Comparison of ENCODE assay signal across 15 mouse cellular contexts in genomic region chr2:131139886-131140532, GRCm38 (mm10). TPM values are rescaled to one million over a fixed set of nuclear protein-coding genes. Genes with fewer than 3 reads are reported as not detected.
DNase-seq lines count a peak whose midpoint lies in the region; ATAC-seq and TF ChIP-seq lines count a peak whose summit lies in the region.
"Had no signal": no experiment of that assay in that cellular context is flagged by ENCODE, and none has a peak within 500 bp of the region (broad histone marks: within the 10 kb centered on the region; RNA-seq: fewer than 3 reads in every experiment).

No protein-coding gene starts in this region.

- no peaks in the 10 kb centered on the region for H3K9me3 ChIP-seq in hindbrain, embryonic 15.5 days
- no peaks in the 10 kb centered on the region for H3K9me3 ChIP-seq in hindbrain, embryonic 12.5 days (replicated peaks)
- no peaks in the 10 kb centered on the region for H3K9me3 ChIP-seq in heart, postnatal 0 days (replicated peaks; ENCODE audit: control insufficient read depth, low read length)
- H3K9me3 ChIP-seq in forebrain, embryonic 16.5 days (ENCODE audit: control insufficient read depth, low read length), result no peaks in the 10 kb centered on the region
- H3K9me3 ChIP-seq: neural tube, embryonic 13.5 days had no signal

- H3K27me3 ChIP-seq in hindbrain, embryonic 15.5 days, result no peaks in the 10 kb centered on the region
- H3K27me3 ChIP-seq in hindbrain, embryonic 12.5 days, result no peaks in the 10 kb centered on the region
- no peaks in the 10 kb centered on the region for H3K27me3 ChIP-seq in heart, postnatal 0 days (ENCODE audit: control insufficient read depth, insufficient read depth, low read length)
- H3K27me3 ChIP-seq in forebrain, embryonic 16.5 days (replicated peaks; ENCODE audit: control insufficient read depth, insufficient read depth, low read length), result no peaks in the 10 kb centered on the region
- H3K27me3 ChIP-seq: neural tube, embryonic 13.5 days had no signal

- TF ChIP-seq EP300 in heart, postnatal 0 days (IDR thresholded peaks at IDR 0.05; ENCODE audit: low read depth), result no peak

- ATAC-seq in hindbrain, embryonic 15.5 days (ENCODE audit: low FRiP score, low read depth), result no peak
- no peak for ATAC-seq in hindbrain, embryonic 12.5 days (ENCODE audit: low FRiP score)
- ATAC-seq in heart, postnatal 0 days (ENCODE audit: insufficient read depth, low read depth), result peak; percentile 42
- no peak for ATAC-seq in forebrain, embryonic 16.5 days
- ATAC-seq: inflammation-experienced regulatory T-cells, adult 6 months had no signal

- H3K4me2 ChIP-seq in hindbrain, embryonic 15.5 days, result no peak overlapping the region
- no peak overlapping the region for H3K4me2 ChIP-seq in hindbrain, embryonic 12.5 days (replicated peaks)
- H3K4me2 ChIP-seq in heart, postnatal 0 days (ENCODE audit: low read depth, low read length), result no peak overlapping the region
- no peak overlapping the region for H3K4me2 ChIP-seq in forebrain, embryonic 16.5 days (ENCODE audit: low read length)
- H3K4me2 ChIP-seq: neural tube, embryonic 13.5 days had no signal

- no peaks in the 10 kb centered on the region for H3K4me1 ChIP-seq in hindbrain, embryonic 15.5 days (replicated peaks)
- H3K4me1 ChIP-seq in hindbrain, embryonic 12.5 days, result peaks cover 5% of the 10 kb centered on the region; the same call in 1 of the 2 replicates
- H3K4me1 ChIP-seq in heart, postnatal 0 days (ENCODE audit: control insufficient read depth, insufficient read depth), result peaks cover 27% of the 10 kb centered on the region
- no peaks in the 10 kb centered on the region for H3K4me1 ChIP-seq in forebrain, embryonic 16.5 days (replicated peaks; ENCODE audit: control insufficient read depth, insufficient read depth, low read length)

- H3K36me3 ChIP-seq in hindbrain, embryonic 15.5 days, result peaks cover 13% of the 10 kb centered on the region
- H3K36me3 ChIP-seq in hindbrain, embryonic 12.5 days, result peaks cover 20% of the 10 kb centered on the region
- peaks cover 27% of the 10 kb centered on the region for H3K36me3 ChIP-seq in heart, postnatal 0 days (replicated peaks; ENCODE audit: control insufficient read depth, insufficient read depth, low read length)
- 0 out of 2 replicates have a peak, but pooled peaks cover 4% of the 10 kb centered on the region for H3K36me3 ChIP-seq in forebrain, embryonic 16.5 days (ENCODE audit: control insufficient read depth, insufficient read depth)

- 0 out of 2 replicates have a peak overlapping the region, but pooled peaks have one; percentile 3 for H3K27ac ChIP-seq in hindbrain, embryonic 15.5 days (replicated peaks)
- no peak overlapping the region for H3K27ac ChIP-seq in hindbrain, embryonic 12.5 days
- peak overlapping the region; percentile 83 for H3K27ac ChIP-seq in heart, postnatal 0 days (ENCODE audit: low read depth)
- no peak overlapping the region for H3K27ac ChIP-seq in forebrain, embryonic 16.5 days (ENCODE audit: low read length)
- H3K27ac ChIP-seq: neural tube, embryonic 13.5 days had no signal

- no peak for TF ChIP-seq CTCF in heart, postnatal 0 days (IDR thresholded peaks at IDR 0.05; ENCODE audit: low read depth)

- WGBS in hindbrain, embryonic 15.5 days, result 57% methylated on average over 5 of the region's 5 CpGs
- 64% methylated on average over 5 of the region's 5 CpGs for WGBS in hindbrain, embryonic 12.5 days
- 13% methylated on average over 5 of the region's 5 CpGs for WGBS in heart, postnatal 0 days
- WGBS in forebrain, embryonic 16.5 days, result 66% methylated on average over 5 of the region's 5 CpGs

- no peak overlapping the region for H3K9ac ChIP-seq in hindbrain, embryonic 15.5 days
- H3K9ac ChIP-seq in hindbrain, embryonic 12.5 days, result no peak overlapping the region
- H3K9ac ChIP-seq in heart, postnatal 0 days (replicated peaks; ENCODE audit: low read depth, low read length), result no peak overlapping the region
- no peak overlapping the region for H3K9ac ChIP-seq in forebrain, embryonic 16.5 days (replicated peaks; ENCODE audit: low read depth, low read length)
- H3K9ac ChIP-seq: neural tube, embryonic 13.5 days had no signal

- H3K4me3 ChIP-seq in hindbrain, embryonic 15.5 days, result no peak overlapping the region
- H3K4me3 ChIP-seq in hindbrain, embryonic 12.5 days, result no peak overlapping the region
- H3K4me3 ChIP-seq in heart, postnatal 0 days (ENCODE audit: low read depth, low read length), result no peak overlapping the region
- H3K4me3 ChIP-seq in forebrain, embryonic 16.5 days (replicated peaks; ENCODE audit: low read length), result no peak overlapping the region
- H3K4me3 ChIP-seq: neural tube, embryonic 13.5 days had no signal

- peak; percentile 71 for DNase-seq in heart, postnatal 0 days (ENCODE audit: low spot score)
- DNase-seq in kidney, postnatal 14 days, result peak; percentile 66
- peak; percentile 61 for DNase-seq in lung, postnatal 36 days
- DNase-seq in Muller cell, postnatal 12 days (ENCODE audit: inconsistent ontology term), result no peak
- DNase-seq in layer of hippocampus, adult 8-10 months (ENCODE audit: low spot score in 2 of 2), result no peak
- DNase-seq: cerebellum, postnatal 14 days; spleen, adult 18-20 months had no signal

RNA-seq across cellular contexts. Expression of gene Gm11037, which starts 6.7 kb away (rescaled TPM):
- not detected in 2 replicates for polyA plus RNA-seq in hindbrain, embryonic 15.5 days (2015; fragmentation: Nextera tagmentation; extraction: Ambion mirVana)
- polyA plus RNA-seq in hindbrain, embryonic 12.5 days (2016; fragmentation: Nextera tagmentation; extraction: Ambion mirVana), result not detected in 2 replicates
- total RNA-seq in heart, postnatal 0 days (2014; rRNA removed; ENCODE audit: low replicate concordance), result not detected in 2 replicates
- polyA plus RNA-seq in heart, postnatal 0 days (2015; fragmentation: Nextera tagmentation; extraction: Ambion mirVana), result not detected in 2 replicates
- not detected in 2 replicates for polyA plus RNA-seq in forebrain, embryonic 16.5 days (2015; fragmentation: Nextera tagmentation; extraction: Ambion mirVana)
- total RNA-seq in layer of hippocampus, adult 8-10 months (2022), result not detected
- total RNA-seq: megakaryocyte, adult 5-6 weeks had no signal
- polyA plus RNA-seq: C2C12; forebrain, embryonic 11.5 days; inflammation-experienced regulatory T-cells, adult 6 months; neural tube, embryonic 13.5 days had no signal

RNA-seq across cellular contexts. Expression of gene Hspa12b, which starts 12.9 kb away (rescaled TPM):
- polyA plus RNA-seq in hindbrain, embryonic 15.5 days (2015; fragmentation: Nextera tagmentation; extraction: Ambion mirVana), result 4.7 and 4.8 TPM in 2 replicates
- 8.6 and 8.9 TPM in 2 replicates for polyA plus RNA-seq in hindbrain, embryonic 12.5 days (2016; fragmentation: Nextera tagmentation; extraction: Ambion mirVana)
- 17.1 and 29.3 TPM in 2 replicates for total RNA-seq in heart, postnatal 0 days (2014; rRNA removed; ENCODE audit: low replicate concordance)
- 7.2 and 9.0 TPM in 2 replicates for polyA plus RNA-seq in heart, postnatal 0 days (2015; fragmentation: Nextera tagmentation; extraction: Ambion mirVana)
- 4.4 and 4.7 TPM in 2 replicates for polyA plus RNA-seq in forebrain, embryonic 16.5 days (2015; fragmentation: Nextera tagmentation; extraction: Ambion mirVana)
- total RNA-seq in layer of hippocampus, adult 8-10 months (2022), result 10 to 100 TPM in 2 of 4 experiments, 1 to 10 TPM in 2; 8.8 to 11.8 (median 9.6) TPM
- total RNA-seq: megakaryocyte, adult 5-6 weeks had no signal

RNA-seq across cellular contexts. Expression of gene 1700037H04Rik, which starts 19.9 kb away (rescaled TPM):
- 86.4 and 90.9 TPM in 2 replicates for polyA plus RNA-seq in hindbrain, embryonic 15.5 days (2015; fragmentation: Nextera tagmentation; extraction: Ambion mirVana)
- 87.4 and 89.7 TPM in 2 replicates for polyA plus RNA-seq in hindbrain, embryonic 12.5 days (2016; fragmentation: Nextera tagmentation; extraction: Ambion mirVana)
- total RNA-seq in heart, postnatal 0 days (2014; rRNA removed; ENCODE audit: low replicate concordance), result 48.3 and 88.8 TPM in 2 replicates
- 35.9 and 39.7 TPM in 2 replicates for polyA plus RNA-seq in heart, postnatal 0 days (2015; fragmentation: Nextera tagmentation; extraction: Ambion mirVana)
- 87.5 and 97.1 TPM in 2 replicates for polyA plus RNA-seq in forebrain, embryonic 16.5 days (2015; fragmentation: Nextera tagmentation; extraction: Ambion mirVana)
- 10 to 100 TPM; 53.5 to 59.8 (median 57.2) TPM for total RNA-seq in layer of hippocampus, adult 8-10 months (2022)

RNA-seq across cellular contexts. Expression of gene Cenpb, which starts 39.9 kb away (rescaled TPM):
- 15.2 and 15.5 TPM in 2 replicates for polyA plus RNA-seq in hindbrain, embryonic 15.5 days (2015; fragmentation: Nextera tagmentation; extraction: Ambion mirVana)
- 18.3 and 18.5 TPM in 2 replicates for polyA plus RNA-seq in hindbrain, embryonic 12.5 days (2016; fragmentation: Nextera tagmentation; extraction: Ambion mirVana)
- total RNA-seq in heart, postnatal 0 days (2014; rRNA removed; ENCODE audit: low replicate concordance), result 62.9 and 84.8 TPM in 2 replicates
- polyA plus RNA-seq in heart, postnatal 0 days (2015; fragmentation: Nextera tagmentation; extraction: Ambion mirVana), result 7.1 and 7.8 TPM in 2 replicates
- polyA plus RNA-seq in forebrain, embryonic 16.5 days (2015; fragmentation: Nextera tagmentation; extraction: Ambion mirVana), result 16.0 and 16.9 TPM in 2 replicates
- total RNA-seq in layer of hippocampus, adult 8-10 months (2022), result 10 to 100 TPM; 65.8 to 79.4 (median 73.1) TPM

RNA-seq across cellular contexts. Expression of gene Cdc25b, which starts 46.7 kb away (rescaled TPM):
- 29.2 and 30.8 TPM in 2 replicates for polyA plus RNA-seq in hindbrain, embryonic 15.5 days (2015; fragmentation: Nextera tagmentation; extraction: Ambion mirVana)
- polyA plus RNA-seq in hindbrain, embryonic 12.5 days (2016; fragmentation: Nextera tagmentation; extraction: Ambion mirVana), result 69.8 and 85.7 TPM in 2 replicates
- 15.3 and 31.9 TPM in 2 replicates for total RNA-seq in heart, postnatal 0 days (2014; rRNA removed; ENCODE audit: low replicate concordance)
- 12.1 and 15.0 TPM in 2 replicates for polyA plus RNA-seq in heart, postnatal 0 days (2015; fragmentation: Nextera tagmentation; extraction: Ambion mirVana)
- 33.6 and 35.9 TPM in 2 replicates for polyA plus RNA-seq in forebrain, embryonic 16.5 days (2015; fragmentation: Nextera tagmentation; extraction: Ambion mirVana)
- total RNA-seq in layer of hippocampus, adult 8-10 months (2022), result 10 to 100 TPM; 21.6 to 31.4 (median 25.4) TPM

Comparison
In these comparisons a context has a peak if more than half of its experiments do, and no peak if none do; other contexts are left out.
1. H3K27ac ChIP-seq: peak in hindbrain, embryonic 15.5 days (single experiment) and heart, postnatal 0 days (single experiment); none in hindbrain, embryonic 12.5 days (single experiment) and forebrain, embryonic 16.5 days (single experiment).
2. DNase-seq: peak in heart, postnatal 0 days (single experiment), kidney, postnatal 14 days (single experiment) and lung, postnatal 36 days (single experiment); none in Muller cell, postnatal 12 days (single experiment) and layer of hippocampus, adult 8-10 months (0 of 2).